ENCODE assay signal across 19 mouse cellular contexts in genomic region chr6:103953134-103953771, GRCm38 (mm10).
DNase-seq lines count a peak whose midpoint lies in the region; ATAC-seq lines count a peak whose summit lies in the region.
"Had no signal": no experiment of that assay in that cellular context is flagged by ENCODE, and none has a peak within 500 bp of the region (broad histone marks: within the 10 kb centered on the region; RNA-seq: fewer than 3 reads in every experiment).

No protein-coding gene starts in this region.

- H3K36me3 ChIP-seq in forebrain, embryonic 12.5 days (replicated peaks), result no peaks in the 10 kb centered on the region
- H3K36me3 ChIP-seq in forebrain, embryonic 15.5 days, result no peaks in the 10 kb centered on the region
- H3K36me3 ChIP-seq in hindbrain, embryonic 11.5 days (ENCODE audit: control insufficient read depth, insufficient read depth, low read length), result no peaks in the 10 kb centered on the region
- no peaks in the 10 kb centered on the region for H3K36me3 ChIP-seq in hindbrain, embryonic 14.5 days (replicated peaks; ENCODE audit: control insufficient read depth, insufficient read depth)
- no peaks in the 10 kb centered on the region for H3K36me3 ChIP-seq in neural tube, embryonic 12.5 days
- H3K36me3 ChIP-seq: embryonic facial prominence, embryonic 12.5 days; heart, embryonic 12.5 days; hindbrain, embryonic 10.5 days; intestine, embryonic 15.5 days had no signal

- H3K9ac ChIP-seq in forebrain, embryonic 12.5 days, result no peak overlapping the region
- H3K9ac ChIP-seq in forebrain, embryonic 15.5 days (replicated peaks), result no peak overlapping the region
- H3K9ac ChIP-seq in hindbrain, embryonic 11.5 days (ENCODE audit: low read depth, low read length), result no peak overlapping the region
- H3K9ac ChIP-seq in hindbrain, embryonic 14.5 days, result no peak overlapping the region
- no peak overlapping the region for H3K9ac ChIP-seq in neural tube, embryonic 12.5 days
- H3K9ac ChIP-seq: embryonic facial prominence, embryonic 12.5 days; heart, embryonic 12.5 days; intestine, embryonic 15.5 days had no signal

- H3K27ac ChIP-seq in forebrain, embryonic 12.5 days, result no peak overlapping the region
- H3K27ac ChIP-seq in forebrain, embryonic 15.5 days (replicated peaks), result no peak overlapping the region
- no peak overlapping the region for H3K27ac ChIP-seq in hindbrain, embryonic 11.5 days (ENCODE audit: low read depth, low read length)
- no peak overlapping the region for H3K27ac ChIP-seq in hindbrain, embryonic 14.5 days
- no peak overlapping the region for H3K27ac ChIP-seq in neural tube, embryonic 12.5 days
- H3K27ac ChIP-seq: embryonic facial prominence, embryonic 12.5 days; hindbrain, embryonic 10.5 days; intestine, embryonic 15.5 days had no signal

- 88% methylated on average over 1 of the region's 1 CpGs for WGBS in forebrain, embryonic 12.5 days
- WGBS in forebrain, embryonic 15.5 days, result 65% methylated on average over 1 of the region's 1 CpGs
- 78% methylated on average over 1 of the region's 1 CpGs for WGBS in hindbrain, embryonic 11.5 days
- 68% methylated on average over 1 of the region's 1 CpGs for WGBS in hindbrain, embryonic 14.5 days
- 58% methylated on average over 1 of the region's 1 CpGs for WGBS in neural tube, embryonic 12.5 days

- H3K27me3 ChIP-seq in forebrain, embryonic 12.5 days, result no peaks in the 10 kb centered on the region
- no peaks in the 10 kb centered on the region for H3K27me3 ChIP-seq in forebrain, embryonic 15.5 days
- H3K27me3 ChIP-seq in hindbrain, embryonic 11.5 days (ENCODE audit: control insufficient read depth, insufficient read depth, low read length), result no peaks in the 10 kb centered on the region
- H3K27me3 ChIP-seq in hindbrain, embryonic 14.5 days (ENCODE audit: control insufficient read depth, insufficient read depth, low read length), result no peaks in the 10 kb centered on the region
- H3K27me3 ChIP-seq in neural tube, embryonic 12.5 days (replicated peaks), result no peaks in the 10 kb centered on the region
- H3K27me3 ChIP-seq: embryonic facial prominence, embryonic 12.5 days; heart, embryonic 12.5 days; intestine, embryonic 15.5 days had no signal

- H3K4me3 ChIP-seq in forebrain, embryonic 12.5 days (replicated peaks), result no peak overlapping the region
- H3K4me3 ChIP-seq in forebrain, embryonic 15.5 days, result no peak overlapping the region
- H3K4me3 ChIP-seq in hindbrain, embryonic 11.5 days (ENCODE audit: low read depth, low read length), result no peak overlapping the region
- no peak overlapping the region for H3K4me3 ChIP-seq in hindbrain, embryonic 14.5 days (replicated peaks; ENCODE audit: low read length)
- no peak overlapping the region for H3K4me3 ChIP-seq in neural tube, embryonic 12.5 days
- H3K4me3 ChIP-seq: embryonic facial prominence, embryonic 12.5 days; heart, embryonic 12.5 days; hindbrain, embryonic 10.5 days; intestine, embryonic 15.5 days had no signal

- H3K4me1 ChIP-seq in forebrain, embryonic 12.5 days, result no peaks in the 10 kb centered on the region
- peaks cover 3% of the 10 kb centered on the region; the same call in 1 of the 2 replicates for H3K4me1 ChIP-seq in forebrain, embryonic 15.5 days
- no peaks in the 10 kb centered on the region for H3K4me1 ChIP-seq in hindbrain, embryonic 11.5 days (replicated peaks; ENCODE audit: control insufficient read depth, insufficient read depth, low read length)
- H3K4me1 ChIP-seq in hindbrain, embryonic 14.5 days (replicated peaks; ENCODE audit: control insufficient read depth, insufficient read depth, low read length), result no peaks in the 10 kb centered on the region
- H3K4me1 ChIP-seq in neural tube, embryonic 12.5 days, result no peaks in the 10 kb centered on the region
- H3K4me1 ChIP-seq: embryonic facial prominence, embryonic 12.5 days; heart, embryonic 12.5 days; intestine, embryonic 15.5 days had no signal

- H3K4me2 ChIP-seq in forebrain, embryonic 12.5 days, result no peak overlapping the region
- no peak overlapping the region for H3K4me2 ChIP-seq in forebrain, embryonic 15.5 days (replicated peaks)
- H3K4me2 ChIP-seq in hindbrain, embryonic 11.5 days (replicated peaks; ENCODE audit: low read depth, low read length), result no peak overlapping the region
- no peak overlapping the region for H3K4me2 ChIP-seq in hindbrain, embryonic 14.5 days (replicated peaks)
- no peak overlapping the region for H3K4me2 ChIP-seq in neural tube, embryonic 12.5 days (replicated peaks)
- H3K4me2 ChIP-seq: embryonic facial prominence, embryonic 12.5 days; heart, embryonic 12.5 days; intestine, embryonic 15.5 days had no signal

- ATAC-seq in forebrain, embryonic 12.5 days (ENCODE audit: low FRiP score), result 0 out of 2 replicates have a peak, but pooled peaks have one; percentile 27
- no peak for ATAC-seq in forebrain, embryonic 15.5 days (replicated peaks)
- peak; percentile 82 for ATAC-seq in hindbrain, embryonic 11.5 days (ENCODE audit: low FRiP score)
- no peak for ATAC-seq in hindbrain, embryonic 14.5 days (ENCODE audit: low FRiP score)
- peak; percentile 50; the same call in 1 of the 2 replicates for ATAC-seq in neural tube, embryonic 12.5 days (ENCODE audit: low FRiP score, low read depth)
- ATAC-seq: intestine, embryonic 15.5 days had no signal

- peak; percentile 5 for DNase-seq in hindbrain, embryonic 11.5 days (ENCODE audit: low spot score)
- DNase-seq in hindbrain, embryonic 14.5 days (ENCODE audit: low spot score), result no peak
- no peak for DNase-seq in neural tube, embryonic 10.5 days (ENCODE audit: extremely low spot score, low spot score)
- peak; percentile 34 for DNase-seq in mesoderm, embryonic 11.5 days (ENCODE audit: low read depth, low spot score)
- no peak for DNase-seq in frontal cortex, postnatal 10 days (ENCODE audit: low spot score in 2 of 2)
- DNase-seq: adrenal gland, adult 2 months; adrenal gland, postnatal 25 days; cerebellum, adult 11 months; cerebellum, adult 8-10 months; cerebellum, postnatal 14 days; gastrocnemius, postnatal 14 days; kidney, adult 18-20 months had no signal

- no peaks in the 10 kb centered on the region for H3K9me3 ChIP-seq in forebrain, embryonic 12.5 days
- H3K9me3 ChIP-seq in forebrain, embryonic 15.5 days, result no peaks in the 10 kb centered on the region
- no peaks in the 10 kb centered on the region for H3K9me3 ChIP-seq in hindbrain, embryonic 11.5 days (ENCODE audit: control insufficient read depth, low read length)
- H3K9me3 ChIP-seq in hindbrain, embryonic 14.5 days (ENCODE audit: control insufficient read depth, low read length), result no peaks in the 10 kb centered on the region
- H3K9me3 ChIP-seq in neural tube, embryonic 12.5 days, result no peaks in the 10 kb centered on the region
- H3K9me3 ChIP-seq: embryonic facial prominence, embryonic 12.5 days; heart, embryonic 12.5 days; hindbrain, embryonic 10.5 days; intestine, embryonic 15.5 days had no signal

Comparison
In these comparisons a context has a peak if more than half of its experiments do, and no peak if none do; other contexts are left out.
1. ATAC-seq: peak in forebrain, embryonic 12.5 days (single experiment), hindbrain, embryonic 11.5 days (single experiment) and neural tube, embryonic 12.5 days (single experiment); none in forebrain, embryonic 15.5 days (single experiment) and hindbrain, embryonic 14.5 days (single experiment).
2. DNase-seq: peak in hindbrain, embryonic 11.5 days (single experiment) and mesoderm, embryonic 11.5 days (single experiment); none in hindbrain, embryonic 14.5 days (single experiment), neural tube, embryonic 10.5 days (single experiment) and frontal cortex, postnatal 10 days (0 of 2).